Mouse (Mus musculus) embryonic fibroblast, embryonic 13.5 days (primary cell): ENCODE data around the gene Dpp8.

Source experiments
- CTCF ChIP-seq: IDR thresholded peaks from 2 replicates; pipeline ENCODE4 v1.5.1; 2011; ENCODE audit warnings: mild to moderate bottlenecking, control low read depth, low read length, moderate library complexity, borderline replicate concordance; ENCODE audit not compliant: insufficient read depth
- POLR2A ChIP-seq: IDR thresholded peaks from 2 replicates; pipeline ENCODE4 v1.6.1; 2011; ENCODE audit warnings: low read depth, mild to moderate bottlenecking, control low read depth, low read length, moderate library complexity

- TF ChIP-seq CTCF (no peak), POLR2A (no peak)
Observed at GRCm38 (mm10) chr9:65031894-65032268, 333 bp upstream of the Dpp8 start.
